Mouse (Mus musculus) CH12.LX (cell line): Measurements from ENCODE around the gene Ccdc3. TPM values are rescaled to one million over a fixed set of nuclear protein-coding genes. Genes with fewer than 3 reads are reported as not detected.
A peak's percentile ranks its signal among the peaks of the same experiment; 100 is the strongest.

Experiments used
- DNase-seq: peaks from one replicate; pipeline ENCODE4 v3.0.0-alpha.2; 2013; ENCODE audit errors: extremely low read depth
- H3K27ac ChIP-seq: 2 replicates; pipeline ENCODE4 v1.5.1; 2012; ENCODE audit warnings: low read depth, mild to moderate bottlenecking, control low read depth, moderate library complexity; ENCODE audit not compliant: insufficient read depth
- H3K27me3 ChIP-seq: replicated peaks from 2 replicates; pipeline ENCODE3; 2012; ENCODE audit warnings: inconsistent platforms
- H3K36me3 ChIP-seq, 2 experiments: replicated peaks in 1 of 2; 2 replicates each; pipeline versions ENCODE3 to v1.6.1; 2012; ENCODE audit warnings: inconsistent platforms in 1 of 2, low read length in 1 of 2, mild to moderate bottlenecking in 1 of 2, mixed read lengths in 1 of 2, moderate library complexity in 1 of 2; ENCODE audit not compliant: control insufficient read depth in 1 of 2, insufficient read depth in 1 of 2
- H3K4me1 ChIP-seq, 2 experiments: 2 replicates each; pipeline ENCODE4 v1.6.1; 2012; ENCODE audit warnings: inconsistent platforms in 1 of 2, moderate library complexity in 1 of 2; ENCODE audit not compliant: insufficient read depth in 2 of 2, control insufficient read depth in 1 of 2
- H3K4me2 ChIP-seq: 2 replicates; pipeline ENCODE4 v1.6.1; 2012; ENCODE audit warnings: low read depth, mild to moderate bottlenecking, control low read depth; ENCODE audit not compliant: poor library complexity, insufficient read depth, severe bottlenecking
- H3K4me3 ChIP-seq, 3 experiments: fragments of 150-350 bp in 1 of 3; sonication (generic) in 1 of 3; replicated peaks in 1 of 3; 2 replicates each; pipeline versions ENCODE3 to v1.5.1; 2011 to 2012; ENCODE audit warnings: low read depth in 2 of 3, low read length in 2 of 3, mild to moderate bottlenecking in 2 of 3, moderate library complexity in 2 of 3, control low read depth in 1 of 3, improper control_type of control experiment in 1 of 3, inconsistent platforms in 1 of 3, mixed read lengths in 1 of 3; ENCODE audit not compliant: poor library complexity in 1 of 3
- H3K79me2 ChIP-seq: replicated peaks from 2 replicates; pipeline ENCODE4 v1.6.1; 2012; ENCODE audit warnings: mild to moderate bottlenecking, moderate library complexity; ENCODE audit not compliant: control insufficient read depth, poor library complexity, insufficient read depth, severe bottlenecking; ENCODE audit errors: extremely low read depth
- H3K9ac ChIP-seq: 2 replicates; pipeline ENCODE4 v1.6.1; 2012; ENCODE audit warnings: low read depth, mild to moderate bottlenecking, control low read depth, moderate library complexity; ENCODE audit not compliant: insufficient read depth
- H3K9me3 ChIP-seq: replicated peaks from 2 replicates; pipeline ENCODE3; 2012; ENCODE audit warnings: low read length, inconsistent platforms, mixed read lengths
- CHD1 ChIP-seq: IDR thresholded peaks from 2 replicates; pipeline ENCODE4 v1.6.1; 2012; ENCODE audit warnings: low read depth, low read length, improper control_type of control experiment, inconsistent platforms
- CHD2 ChIP-seq: IDR thresholded peaks from 2 replicates; pipeline ENCODE4 v1.6.1; 2011; ENCODE audit warnings: low read length, improper control_type of control experiment
- CTCF ChIP-seq, 2 experiments: IDR thresholded peaks in 1 of 2; conservative IDR thresholded peaks in 1 of 2; 2 replicates each; pipeline ENCODE4 v1.5.1; 2011 to 2012; ENCODE audit warnings: low read depth in 2 of 2, low read length in 2 of 2, improper control_type of control experiment in 1 of 2, inconsistent platforms in 1 of 2, mild to moderate bottlenecking in 1 of 2, moderate library complexity in 1 of 2
- E2F4 ChIP-seq: IDR thresholded peaks from 2 replicates; pipeline ENCODE4 v1.6.1; 2011; ENCODE audit warnings: low read depth, low read length, improper control_type of control experiment; ENCODE audit not compliant: insufficient replicate concordance
- ELF1 ChIP-seq: IDR thresholded peaks from 2 replicates; pipeline ENCODE4 v1.6.1; 2014; ENCODE audit warnings: low read depth, mild to moderate bottlenecking, inconsistent platforms, low read length, improper control_type of control experiment
- ETS1 ChIP-seq: conservative IDR thresholded peaks from 2 replicates; pipeline ENCODE4 v1.6.1; 2012; ENCODE audit warnings: low read depth, mild to moderate bottlenecking, inconsistent platforms, low read length, improper control_type of control experiment, moderate library complexity
- GABPA ChIP-seq: IDR thresholded peaks from 2 replicates; pipeline ENCODE4 v1.6.1; 2012; ENCODE audit warnings: low read depth, low read length, improper control_type of control experiment, inconsistent platforms; ENCODE audit not compliant: insufficient replicate concordance
- IRF4 ChIP-seq: IDR thresholded peaks from 2 replicates; pipeline ENCODE4 v1.6.1; 2014; ENCODE audit warnings: low read depth, mild to moderate bottlenecking, inconsistent platforms, low read length, improper control_type of control experiment
- JUN ChIP-seq: IDR thresholded peaks from 2 replicates; pipeline ENCODE4 v1.6.1; 2011; ENCODE audit warnings: low read depth, mild to moderate bottlenecking, low read length, improper control_type of control experiment, moderate library complexity; ENCODE audit not compliant: insufficient read depth
- JUND ChIP-seq: conservative IDR thresholded peaks from 2 replicates; pipeline ENCODE4 v1.6.1; 2011; ENCODE audit warnings: low read depth, low read length, improper control_type of control experiment
- MAZ ChIP-seq: IDR thresholded peaks from 2 replicates; pipeline ENCODE4 v1.6.1; 2012; ENCODE audit warnings: low read depth, mild to moderate bottlenecking, inconsistent platforms, low read length, improper control_type of control experiment, moderate library complexity
- MEF2A ChIP-seq: IDR thresholded peaks from 2 replicates; pipeline ENCODE4 v1.6.1; 2014; ENCODE audit warnings: low read depth, mild to moderate bottlenecking, inconsistent platforms, low read length, improper control_type of control experiment, borderline replicate concordance
- PAX5 ChIP-seq: IDR thresholded peaks from 2 replicates; pipeline ENCODE4 v1.6.1; 2012; ENCODE audit warnings: low read length, inconsistent platforms, mixed read lengths
- POLR2A ChIP-seq: IDR thresholded peaks from 2 replicates; pipeline ENCODE4 v1.6.1; 2011; ENCODE audit warnings: low read depth, mild to moderate bottlenecking, improper control_type of control experiment, low read length
- RAD21 ChIP-seq: IDR thresholded peaks from 2 replicates; pipeline ENCODE4 v1.6.1; 2011; ENCODE audit warnings: low read depth, mild to moderate bottlenecking, low read length, improper control_type of control experiment, moderate library complexity
- SMC3 ChIP-seq: IDR thresholded peaks from 2 replicates; pipeline ENCODE4 v1.6.1; 2011; ENCODE audit warnings: low read depth, low read length, improper control_type of control experiment
- TBP ChIP-seq: conservative IDR thresholded peaks from 2 replicates; pipeline ENCODE4 v1.6.1; 2011; ENCODE audit warnings: low read depth, low read length, improper control_type of control experiment
- TCF12 ChIP-seq: IDR thresholded peaks from 2 replicates; pipeline ENCODE4 v1.6.1; 2014; ENCODE audit warnings: low read depth, mild to moderate bottlenecking, inconsistent platforms, low read length, improper control_type of control experiment
- UBTF ChIP-seq: IDR thresholded peaks from 2 replicates; pipeline ENCODE4 v1.6.1; 2012; ENCODE audit warnings: low read depth, mild to moderate bottlenecking, inconsistent platforms, low read length, improper control_type of control experiment, moderate library complexity
- USF1 ChIP-seq: IDR thresholded peaks from 2 replicates; pipeline ENCODE4 v1.6.1; 2014; ENCODE audit warnings: low read depth, mild to moderate bottlenecking, inconsistent platforms, low read length, improper control_type of control experiment
- USF2 ChIP-seq: conservative IDR thresholded peaks from 2 replicates; pipeline ENCODE4 v1.6.1; 2011; ENCODE audit warnings: low read depth, low read length, improper control_type of control experiment
- ZKSCAN1 ChIP-seq: IDR thresholded peaks from 2 replicates; pipeline ENCODE4 v1.6.1; 2012; ENCODE audit warnings: low read depth, inconsistent platforms, low read length, improper control_type of control experiment, borderline replicate concordance
- ZMIZ1 ChIP-seq: IDR thresholded peaks from 2 replicates; pipeline ENCODE4 v1.6.1; 2012; ENCODE audit warnings: low read depth, mild to moderate bottlenecking, inconsistent platforms, low read length, improper control_type of control experiment
- ZNF384 ChIP-seq: IDR thresholded peaks from 2 replicates; pipeline ENCODE4 v1.6.1; 2012; ENCODE audit warnings: low read depth, low read length, improper control_type of control experiment, inconsistent platforms
- dilution Hi-C: fragments of 300-500 bp; cut with MboI; formaldehyde crosslinking; loops from 2 replicates; pipeline ENCODE4 v1.14.3; 2020; ENCODE audit warnings: low sequenced_read_pairs; ENCODE audit not compliant: extremely low pct_unique_long_range_greater_than_20kb, extremely low pct_ligation_motif_present
- in situ Hi-C: fragments of 300-500 bp; cut with MboI; formaldehyde crosslinking; loops from 3 replicates; pipeline ENCODE4 v1.14.3; 2019; ENCODE audit warnings: low sequenced_read_pairs, low pct_ligation_motif_present, low pct_unique_long_range_greater_than_20kb, mixed read lengths
- polyA plus RNA-seq: library from polyadenylated mRNA; unstranded; fragments of >175 nt; gene quantifications from 2 replicates; pipeline ENCODE4 v1.2.1, GENCODE M21; 2012; ENCODE audit warnings: low read depth; ENCODE audit not compliant: insufficient read length
- total RNA-seq, 2 experiments: library from RNA; depleted of rRNA; stranded (reverse); fragments of 300-350 nt in 1 of 2; fragments of >200 nt in 1 of 2; gene quantifications; 2 replicates each; pipeline ENCODE4 v1.2.3; 2012 to 2014

Ccdc3 gene
- total and polyA plus RNA-seq, 3 experiments = not detected

DNA sequence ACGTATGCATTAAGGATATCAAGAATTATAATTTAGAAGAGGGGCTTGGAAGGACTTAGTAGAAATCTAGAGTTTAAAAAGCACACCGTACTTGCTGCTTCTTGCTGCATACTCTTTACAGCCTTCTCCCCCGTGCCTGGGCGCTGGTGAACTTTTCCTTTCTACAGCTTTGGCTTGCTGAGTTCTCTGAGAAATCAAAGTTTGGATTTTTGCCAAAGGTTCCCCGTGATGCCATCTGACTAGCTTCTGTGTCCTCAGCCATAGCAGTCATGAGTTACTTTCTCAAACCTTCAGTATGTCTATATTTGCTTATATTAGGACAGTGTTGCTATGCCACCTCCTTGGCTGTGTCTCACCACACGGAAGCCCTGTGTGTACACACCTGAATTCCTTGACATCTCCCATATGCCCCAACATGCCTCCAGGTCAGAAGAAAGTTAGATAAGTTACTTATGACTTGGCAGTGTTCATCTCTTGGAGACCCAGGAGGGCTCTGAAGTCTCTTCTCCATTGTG lies 57.2 kb downstream of the Ccdc3 start:
- Histone ChIP-seq H3K4me3 (no peak overlapping the region), H3K27ac (no peak overlapping the region), H3K27me3 (no peaks in the 10 kb centered on the region), H3K9ac (no peak overlapping the region)
- in situ Hi-C loops = no loop called here
- TF ChIP-seq ZKSCAN1 = no peak
- TF ChIP-seq CTCF (conservative IDR thresholded peaks at IDR 0.05 in 1 of 2, IDR thresholded peaks at IDR 0.05 in 1 of 2; ENCODE audit: low read depth in 2 of 2, low read length in 2 of 2) = no peak
- no peak for TF ChIP-seq ETS1
- no peak for TF ChIP-seq USF2
- no peak for TF ChIP-seq CHD1
- TF ChIP-seq MEF2A = no peak
- no peak for TF ChIP-seq JUN
- TF ChIP-seq ZMIZ1 = no peak
- no peak for TF ChIP-seq TCF12
- TF ChIP-seq SMC3 = no peak
- no peak for TF ChIP-seq POLR2A
- no peak for TF ChIP-seq IRF4
- TF ChIP-seq, all 38 proteins: peak for 0
- no peak overlapping the region for H3K4me2 ChIP-seq
- H3K36me3 ChIP-seq = no peaks in the 10 kb centered on the region
- H3K9me3 ChIP-seq = no peaks in the 10 kb centered on the region
- dilution Hi-C loops = no loop called here
- no peaks in the 10 kb centered on the region for H3K79me2 ChIP-seq
- no peak for DNase-seq
- H3K4me1 ChIP-seq = peaks cover 11 to 19% of the 10 kb centered on the region in 2 experiments

DNA sequence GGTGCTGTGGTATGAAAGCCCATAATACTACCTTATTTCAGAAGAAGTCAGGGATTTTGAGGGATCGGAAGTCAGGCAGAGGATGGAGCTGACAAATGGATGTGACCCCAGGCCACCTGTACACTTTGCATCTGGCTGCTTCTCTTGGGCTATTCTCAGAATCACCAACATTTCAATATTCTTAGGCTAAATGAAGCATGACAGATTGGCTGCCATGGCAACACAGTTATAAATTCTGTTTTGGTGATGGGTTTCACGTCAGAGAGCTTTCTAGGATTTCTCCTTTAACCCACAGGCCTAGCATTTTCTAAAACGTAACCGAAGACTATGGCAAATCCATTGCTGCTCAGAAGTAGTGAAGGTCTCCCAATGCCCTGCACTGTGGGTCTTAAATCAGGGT lies 59.9 kb downstream of the Ccdc3 start:
- TF ChIP-seq USF1 = no peak
- TF ChIP-seq CTCF (conservative IDR thresholded peaks at IDR 0.05 in 1 of 2, IDR thresholded peaks at IDR 0.05 in 1 of 2; ENCODE audit: low read depth in 2 of 2, low read length in 2 of 2) = no peak
- no peak for TF ChIP-seq JUND
- TF ChIP-seq POLR2A = no peak
- TF ChIP-seq RAD21 = no peak
- no peak for TF ChIP-seq UBTF
- no peak for TF ChIP-seq MAZ
- TF ChIP-seq CHD2 = no peak
- TF ChIP-seq E2F4 = no peak
- TF ChIP-seq ELF1 = no peak
- TF ChIP-seq ZNF384 = no peak
- no peak for TF ChIP-seq PAX5
- no peak for TF ChIP-seq TBP
- no peak for TF ChIP-seq MEF2A
- no peak for TF ChIP-seq JUN
- no peak for TF ChIP-seq GABPA
- dilution Hi-C loops (no loop called here), in situ Hi-C loops (no loop called here)
- Histone ChIP-seq H3K36me3 (no peaks in the 10 kb centered on the region), H3K27me3 (no peaks in the 10 kb centered on the region), H3K9me3 (no peaks in the 10 kb centered on the region), H3K4me2 (no peak overlapping the region), H3K79me2 (no peaks in the 10 kb centered on the region), H3K4me3 (no peak overlapping the region), H3K4me1 (peaks cover 4 to 11% of the 10 kb centered on the region in 2 experiments; a peak in 3 of 4 replicates), H3K9ac (no peak overlapping the region), H3K27ac (no peak overlapping the region)
- peak; percentile 22 for DNase-seq
